Mouse (Mus musculus) hindbrain, embryonic 10.5 days (tissue): ENCODE measurements at regions not wholly inside any gene's neighbourhood (a gene's known extent, or its start where the extent isn't known, plus 50 kb on each side); places are given as distances from the start of the nearest gene placed in this dataset.
A peak's percentile ranks its signal among the peaks of the same experiment; 100 is the strongest.

Experiments used
- DNase-seq: peaks from one replicate; pipeline ENCODE4 v3.0.0-alpha.2; 2017; ENCODE audit warnings: low spot score
- H3K27ac ChIP-seq: fragments of 300-500 bp; sonication (generic); 2 replicates; pipeline ENCODE4 v1.5.1; 2016; ENCODE audit warnings: mild to moderate bottlenecking, moderate library complexity
- H3K27me3 ChIP-seq: fragments of 300-500 bp; sonication (generic); 2 replicates; pipeline ENCODE4 v1.6.1; 2016; ENCODE audit warnings: mild to moderate bottlenecking; ENCODE audit not compliant: poor library complexity, insufficient read depth, severe bottlenecking
- H3K36me3 ChIP-seq: fragments of 300-500 bp; sonication (generic); 2 replicates; pipeline ENCODE4 v1.6.1; 2016; ENCODE audit warnings: mild to moderate bottlenecking, moderate library complexity
- H3K4me1 ChIP-seq: fragments of 300-500 bp; sonication (generic); replicated peaks from 2 replicates; pipeline ENCODE4 v1.6.1; 2016; ENCODE audit warnings: mild to moderate bottlenecking
- H3K4me3 ChIP-seq: fragments of 300-500 bp; sonication (generic); 2 replicates; pipeline ENCODE4 v1.5.1; 2016; ENCODE audit warnings: mild to moderate bottlenecking, moderate library complexity
- H3K9me3 ChIP-seq: fragments of 300-500 bp; sonication (generic); 2 replicates; pipeline ENCODE4 v1.6.1; 2016; ENCODE audit warnings: mild to moderate bottlenecking, moderate library complexity
- whole genome bisulfite sequencing: fragments of 180-500 bp; shearing (Covaris S2); methylation state at CpG from one replicate; pipeline ENCODE4 v1.1.7; 2016; 5-methylcytosine and 5-hydroxymethylcytosine counted together

DNA sequence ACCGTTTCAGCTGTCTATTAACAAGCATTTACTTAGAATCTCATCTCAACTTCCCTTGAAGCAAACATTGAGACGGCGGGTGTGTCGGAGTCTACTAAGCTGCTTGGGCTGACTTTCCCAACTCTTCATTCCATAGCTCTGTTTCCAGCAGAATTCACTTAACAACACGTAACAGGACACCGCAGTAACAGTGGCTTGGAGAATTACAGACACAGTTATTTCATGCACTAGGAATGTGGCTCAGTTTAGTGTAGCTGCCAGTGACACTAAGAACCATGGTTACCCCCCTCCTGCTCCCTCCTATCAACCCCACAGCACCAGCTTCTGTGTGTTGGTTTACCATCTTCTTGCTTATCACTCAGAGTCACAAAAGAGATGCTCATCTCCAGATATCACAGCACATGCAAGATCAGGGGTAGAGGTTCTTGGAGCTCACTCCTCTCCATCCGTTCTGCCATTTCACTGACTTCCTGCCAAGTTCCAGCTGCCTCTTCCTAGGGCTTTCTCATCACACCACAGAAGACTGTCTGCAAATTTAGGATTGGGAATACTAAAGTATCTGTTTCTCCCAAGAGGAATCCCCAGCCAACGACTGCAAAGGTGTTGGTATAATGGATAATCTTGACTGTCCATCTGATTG lies 90.7 kb downstream of the Banf2 start:
- no peak overlapping the region for H3K27ac ChIP-seq
- H3K9me3 ChIP-seq: no peaks in the 10 kb centered on the region
- peaks cover 9% of the 10 kb centered on the region; the same call in 1 of the 2 replicates for H3K4me1 ChIP-seq
- no peak for DNase-seq
- H3K36me3 ChIP-seq: no peaks in the 10 kb centered on the region
- H3K4me3 ChIP-seq: no peak overlapping the region
- WGBS: 82% methylated on average over 8 of the region's 8 CpGs
- H3K27me3 ChIP-seq: no peaks in the 10 kb centered on the region

DNA sequence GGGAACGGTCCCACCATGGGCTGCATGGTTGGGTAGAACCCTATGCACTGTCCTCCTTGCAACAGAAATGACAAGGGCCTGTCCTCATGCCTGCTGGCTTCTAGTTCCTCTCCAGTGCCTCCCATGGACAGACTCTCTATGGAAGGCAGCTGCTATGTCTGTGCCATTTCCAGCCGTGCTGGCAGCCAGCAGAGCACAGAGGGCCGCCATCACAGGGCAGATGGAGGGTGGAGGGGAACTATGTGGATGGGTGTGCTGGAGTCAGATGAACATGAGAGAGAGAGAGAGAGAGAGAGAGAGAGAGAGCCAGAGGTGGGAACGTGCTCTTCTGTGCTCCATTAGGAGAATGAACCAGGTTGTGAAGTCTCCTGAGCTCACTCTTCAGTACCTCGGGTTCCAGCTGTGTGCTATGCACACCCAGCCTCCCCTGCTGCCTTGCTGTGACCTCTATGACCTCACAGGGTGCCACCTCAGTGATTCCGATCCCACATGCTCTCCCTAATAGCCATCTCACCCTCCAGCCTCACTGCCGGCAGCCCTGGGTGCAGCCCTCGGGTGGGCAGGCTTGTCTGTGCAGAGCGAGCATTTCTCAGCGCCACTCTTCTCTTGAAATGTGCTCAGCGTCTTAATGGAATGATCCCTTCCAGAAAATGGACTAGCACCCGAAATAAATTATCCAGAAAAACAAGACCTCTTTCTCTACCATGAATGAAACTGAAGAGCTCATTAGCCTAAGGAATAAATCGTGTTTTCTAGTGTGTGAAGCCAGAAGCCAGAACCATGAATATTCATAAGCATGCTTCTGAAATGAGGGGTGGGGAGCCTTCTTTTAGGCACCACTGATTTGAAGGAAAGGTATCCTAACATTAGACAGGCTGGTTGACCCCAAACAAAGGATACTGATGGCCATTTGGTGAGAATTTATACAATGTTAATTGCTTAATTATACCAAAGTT lies 94.5 kb downstream of the Banf2 start:
- Histone ChIP-seq H3K9me3 (no peaks in the 10 kb centered on the region), H3K4me3 (no peak overlapping the region), H3K36me3 (no peaks in the 10 kb centered on the region), H3K4me1 (peaks cover 9% of the 10 kb centered on the region; the same call in 1 of the 2 replicates), H3K27ac (no peak overlapping the region), H3K27me3 (no peaks in the 10 kb centered on the region)
- WGBS: 77% methylated on average over 13 of the region's 13 CpGs
- DNase-seq: no peak

DNA sequence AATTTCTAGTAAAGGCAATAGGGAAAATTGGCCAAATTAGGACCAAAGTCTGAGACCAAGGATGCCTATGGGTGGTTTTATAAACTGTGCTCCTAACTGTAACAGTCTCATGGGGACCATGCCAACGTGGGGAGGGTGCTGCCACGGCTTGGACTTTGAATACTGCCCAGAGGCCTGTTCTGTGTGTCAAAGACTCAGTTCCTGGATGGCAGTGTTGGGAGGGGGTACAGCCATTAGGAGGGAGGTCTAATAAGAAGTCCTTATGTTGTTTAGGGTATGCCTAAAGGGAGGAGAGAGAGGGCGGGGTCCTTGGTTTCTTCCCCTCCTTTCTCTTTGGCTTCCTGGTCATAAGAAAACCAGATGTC lies 95.2 kb downstream of the Banf2 start:
- H3K27ac ChIP-seq: no peak overlapping the region
- H3K36me3 ChIP-seq: no peaks in the 10 kb centered on the region
- no peak for DNase-seq
- H3K4me1 ChIP-seq: peaks cover 9% of the 10 kb centered on the region; the same call in 1 of the 2 replicates
- no peaks in the 10 kb centered on the region for H3K9me3 ChIP-seq
- H3K4me3 ChIP-seq: no peak overlapping the region
- no peaks in the 10 kb centered on the region for H3K27me3 ChIP-seq
- WGBS: 88% methylated on average over 3 of the region's 3 CpGs

DNA sequence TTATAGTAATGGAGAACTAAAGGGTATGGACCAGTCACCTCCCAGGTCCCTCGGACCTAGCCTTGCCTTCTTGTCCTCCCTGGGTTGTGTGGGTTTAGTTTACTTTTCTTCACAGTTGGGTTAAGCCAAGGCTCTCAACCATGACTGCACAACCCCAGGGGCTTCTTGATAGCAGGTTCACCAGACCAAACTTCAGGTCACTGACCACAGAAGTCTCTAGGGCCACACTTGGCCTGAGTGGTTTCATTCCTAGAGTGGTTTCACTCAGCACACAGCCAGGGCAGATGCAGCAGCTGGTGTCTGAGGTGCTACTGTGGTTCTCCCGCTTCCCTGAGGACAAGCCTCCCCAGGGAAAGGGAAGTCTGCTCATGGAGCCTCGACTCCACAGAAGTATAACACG lies 95.7 kb downstream of the Banf2 start:
- H3K36me3 ChIP-seq: no peaks in the 10 kb centered on the region
- H3K27ac ChIP-seq: no peak overlapping the region
- peaks cover 8% of the 10 kb centered on the region; the same call in 1 of the 2 replicates for H3K4me1 ChIP-seq
- H3K4me3 ChIP-seq: no peak overlapping the region
- DNase-seq: no peak
- 86% methylated on average over 4 of the region's 4 CpGs for WGBS
- H3K9me3 ChIP-seq: 0 out of 2 replicates have a peak, but pooled peaks cover 2% of the 10 kb centered on the region
- no peaks in the 10 kb centered on the region for H3K27me3 ChIP-seq

DNA sequence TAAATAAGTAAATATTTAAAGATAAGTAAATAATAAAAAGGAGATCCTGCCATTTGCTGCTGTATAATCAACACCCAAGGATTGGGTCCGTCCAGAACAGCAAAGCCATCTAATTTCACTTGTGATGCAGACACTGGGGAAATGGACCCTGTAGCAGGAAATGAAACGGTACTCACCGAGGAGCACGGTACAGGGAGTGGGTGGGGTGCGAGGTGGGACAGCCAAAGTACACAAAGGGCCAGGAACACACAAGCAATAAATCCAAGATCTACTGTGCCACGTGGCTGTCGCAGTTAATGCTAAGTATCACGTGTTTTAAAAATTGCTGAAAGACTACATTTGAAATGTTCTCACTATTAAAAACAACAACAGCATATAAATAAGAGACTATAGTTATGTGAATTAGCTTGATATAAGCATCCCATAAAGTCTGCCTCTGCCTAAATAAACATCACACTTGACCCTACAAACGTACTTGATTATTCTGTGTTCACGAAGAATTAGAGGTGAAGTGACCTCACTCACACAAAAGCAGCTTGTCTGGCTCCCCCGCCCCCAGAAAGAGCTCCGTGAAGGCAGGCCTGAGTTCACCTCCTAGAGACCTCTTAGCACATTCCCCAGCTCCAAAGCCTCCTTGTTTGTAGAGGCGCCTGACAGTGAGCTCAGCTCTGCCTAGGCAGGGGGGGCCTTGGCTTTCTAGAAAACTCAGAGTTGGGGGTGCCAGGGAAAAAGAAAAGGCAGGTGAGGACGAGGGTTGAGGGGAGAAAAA lies 101.1 kb downstream of the Banf2 start:
- H3K27me3 ChIP-seq: no peaks in the 10 kb centered on the region
- no peak for DNase-seq
- 0 out of 2 replicates have a peak, but pooled peaks cover 2% of the 10 kb centered on the region for H3K9me3 ChIP-seq
- no peak overlapping the region for H3K4me3 ChIP-seq
- peak overlapping the region; percentile 56 for H3K27ac ChIP-seq
- H3K4me1 ChIP-seq: peaks cover 10% of the 10 kb centered on the region
- H3K36me3 ChIP-seq: no peaks in the 10 kb centered on the region
- WGBS: 65% methylated on average over 14 of the region's 14 CpGs

DNA sequence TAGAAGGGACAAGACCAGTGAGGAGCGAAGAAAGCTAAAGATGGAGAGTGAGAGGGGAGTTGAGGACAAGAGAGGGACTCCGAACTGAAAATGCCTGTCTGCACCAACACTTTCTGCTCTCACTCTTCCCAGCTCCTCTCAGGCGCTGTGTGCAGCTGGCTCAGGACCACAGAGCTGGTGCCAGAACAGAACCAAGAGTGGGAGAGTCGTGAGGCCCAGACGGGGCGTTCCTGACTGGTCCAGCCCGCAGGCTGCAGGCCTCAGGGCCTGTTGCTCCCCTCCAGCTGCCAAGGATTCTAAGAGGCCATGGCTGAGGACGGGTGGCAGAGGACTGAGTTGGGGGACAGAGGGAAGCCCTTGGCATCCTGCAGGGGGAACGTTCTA lies 101.7 kb downstream of the Banf2 start:
- H3K9me3 ChIP-seq: 0 out of 2 replicates have a peak, but pooled peaks cover 2% of the 10 kb centered on the region
- H3K36me3 ChIP-seq: no peaks in the 10 kb centered on the region
- H3K27ac ChIP-seq: peak overlapping the region; percentile 60; the same call in 1 of the 2 replicates
- H3K4me1 ChIP-seq: peaks cover 14% of the 10 kb centered on the region
- WGBS: 77% methylated on average over 9 of the region's 9 CpGs
- H3K4me3 ChIP-seq: no peak overlapping the region
- DNase-seq: no peak
- no peaks in the 10 kb centered on the region for H3K27me3 ChIP-seq

DNA sequence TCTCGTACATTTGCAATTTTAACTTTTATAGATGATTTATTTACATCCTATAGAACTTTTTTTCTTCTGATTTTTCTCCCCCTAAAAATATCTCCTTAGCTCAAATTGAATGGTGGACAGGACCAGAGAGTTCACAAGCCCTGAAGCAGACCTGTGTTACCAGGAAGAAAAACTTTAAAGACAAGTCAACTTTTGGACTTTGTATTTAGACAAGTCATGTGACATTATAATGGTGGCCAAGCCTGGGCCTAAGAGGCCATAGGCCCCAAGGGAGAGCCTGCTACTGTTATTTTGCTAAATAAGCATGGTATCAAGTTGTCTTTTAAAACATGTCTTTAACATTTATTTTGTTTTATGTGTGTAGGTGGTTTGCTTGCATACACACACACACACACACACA lies 102.7 kb downstream of the Banf2 start:
- H3K4me1 ChIP-seq: peaks cover 16% of the 10 kb centered on the region
- no peak for DNase-seq
- H3K27ac ChIP-seq: no peak overlapping the region
- H3K4me3 ChIP-seq: no peak overlapping the region
- H3K36me3 ChIP-seq: no peaks in the 10 kb centered on the region
- no peaks in the 10 kb centered on the region for H3K27me3 ChIP-seq
- H3K9me3 ChIP-seq: 0 out of 2 replicates have a peak, but pooled peaks cover 2% of the 10 kb centered on the region
- 94% methylated on average over 1 of the region's 1 CpGs for WGBS

DNA sequence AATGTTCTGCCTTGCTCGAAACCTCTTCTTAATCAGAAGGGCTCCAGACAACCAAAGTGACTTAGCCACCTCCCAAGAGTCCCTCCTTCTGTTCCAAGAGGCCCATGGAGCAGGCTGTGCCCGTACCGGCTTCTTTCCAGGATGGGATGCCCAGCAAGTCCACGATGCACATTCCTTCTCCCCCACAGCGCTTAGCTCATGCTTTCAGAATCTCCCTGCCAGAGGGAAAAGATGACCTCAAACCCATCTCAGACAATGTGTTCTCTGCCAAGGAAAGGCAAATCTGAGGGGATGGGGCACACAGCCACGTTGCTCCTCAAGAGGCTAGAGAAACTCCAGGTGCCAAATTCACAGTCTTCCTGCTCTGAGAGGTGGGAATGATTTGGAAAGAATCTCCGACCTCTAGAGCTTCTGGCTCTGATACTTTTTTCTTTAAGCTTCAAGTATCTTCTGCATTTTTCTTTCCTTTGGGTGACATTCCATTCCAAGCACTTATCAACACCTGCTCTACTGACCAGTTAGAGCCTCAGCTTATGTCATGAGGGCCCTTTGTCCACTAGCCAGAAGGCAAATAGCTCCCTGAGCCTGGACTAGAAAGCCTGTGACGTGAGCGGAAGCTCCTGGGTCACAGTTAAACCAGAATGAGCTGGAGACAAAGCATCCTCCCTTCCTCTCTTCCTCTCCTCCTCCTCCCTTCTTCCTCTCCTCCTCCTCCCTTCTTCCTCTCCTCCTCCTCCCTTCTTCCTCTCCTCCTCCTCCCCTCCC lies 110.9 kb downstream of the Banf2 start:
- Histone ChIP-seq H3K4me3 (no peak overlapping the region), H3K4me1 (peaks cover 6% of the 10 kb centered on the region), H3K27me3 (no peaks in the 10 kb centered on the region), H3K36me3 (no peaks in the 10 kb centered on the region), H3K27ac (no peak overlapping the region), H3K9me3 (no peaks in the 10 kb centered on the region)
- 84% methylated on average over 9 of the region's 9 CpGs for WGBS
- DNase-seq: no peak

DNA sequence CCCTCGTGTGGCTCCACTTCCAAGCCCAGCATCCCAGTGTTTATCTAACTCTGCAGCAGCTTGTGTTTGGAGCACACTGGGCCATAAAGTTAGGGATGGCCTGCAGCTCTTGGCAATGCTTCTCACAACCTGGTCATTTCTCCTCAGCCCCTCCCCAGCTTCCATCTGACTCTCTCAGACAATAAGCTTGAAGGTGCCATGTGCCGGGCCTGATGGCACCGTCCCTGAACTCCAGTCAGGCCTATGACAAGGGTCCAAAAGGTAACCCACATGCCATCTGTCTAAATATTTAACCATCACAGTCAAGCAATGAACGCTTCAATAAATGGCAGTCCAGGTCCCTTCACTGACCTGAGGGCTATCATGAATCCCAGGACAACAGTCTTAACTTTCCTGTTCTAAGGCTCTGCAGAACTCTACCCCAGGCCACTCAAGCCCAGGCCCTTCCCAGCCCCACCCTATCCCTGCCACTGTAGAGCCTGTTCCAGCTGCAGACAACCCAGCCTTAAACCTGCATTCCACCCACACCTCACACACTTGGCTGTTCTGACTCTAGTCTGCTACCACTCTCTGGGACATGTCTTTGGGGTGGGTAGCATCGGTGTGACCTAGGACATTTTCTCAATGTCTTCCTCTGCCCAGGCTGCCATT lies 111.8 kb downstream of the Banf2 start:
- Histone ChIP-seq H3K36me3 (no peaks in the 10 kb centered on the region), H3K4me3 (no peak overlapping the region), H3K27me3 (no peaks in the 10 kb centered on the region), H3K4me1 (peaks cover under 1% of the 10 kb centered on the region), H3K27ac (no peak overlapping the region), H3K9me3 (no peaks in the 10 kb centered on the region)
- no peak for DNase-seq
- WGBS: 88% methylated on average over 5 of the region's 5 CpGs

DNA sequence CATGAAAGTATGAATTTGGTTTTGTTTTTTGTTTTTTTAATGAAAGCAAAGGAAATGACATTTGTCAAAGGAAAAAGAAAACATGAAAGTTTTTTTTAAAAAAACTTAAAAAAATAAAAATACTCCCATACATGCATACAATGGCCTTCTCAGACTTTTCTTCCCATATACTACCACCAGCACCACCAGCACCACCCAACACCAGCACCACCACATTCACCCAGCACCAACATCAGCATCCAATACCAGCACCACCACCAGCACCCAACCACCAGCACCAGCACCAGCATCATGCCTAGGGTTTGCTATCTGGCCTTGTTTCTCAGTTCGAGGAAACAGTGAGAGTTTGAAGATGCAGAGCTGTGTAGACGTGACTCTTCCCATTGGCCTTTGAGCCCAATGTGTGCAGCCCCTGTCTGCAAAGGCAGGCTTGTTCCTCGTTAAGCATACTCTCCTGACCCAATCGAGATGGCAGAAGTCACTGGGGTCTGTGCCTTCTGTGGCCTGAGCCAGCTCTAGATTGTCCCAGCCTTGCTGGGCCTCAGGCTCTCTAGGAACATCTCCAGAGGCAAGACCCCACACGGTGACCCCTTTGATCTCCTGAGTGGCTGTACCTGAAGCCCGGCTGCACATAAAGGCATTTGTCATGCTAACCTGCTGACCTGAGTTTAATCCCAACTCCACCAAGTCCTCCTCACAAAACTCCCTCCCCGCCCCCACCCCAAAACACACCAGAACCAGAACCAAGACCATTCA lies 113.8 kb upstream of the Mgme1 start:
- H3K27ac ChIP-seq: no peak overlapping the region
- H3K4me1 ChIP-seq: peaks cover 30% of the 10 kb centered on the region
- WGBS: 17% methylated on average over 7 of the region's 7 CpGs

DNA sequence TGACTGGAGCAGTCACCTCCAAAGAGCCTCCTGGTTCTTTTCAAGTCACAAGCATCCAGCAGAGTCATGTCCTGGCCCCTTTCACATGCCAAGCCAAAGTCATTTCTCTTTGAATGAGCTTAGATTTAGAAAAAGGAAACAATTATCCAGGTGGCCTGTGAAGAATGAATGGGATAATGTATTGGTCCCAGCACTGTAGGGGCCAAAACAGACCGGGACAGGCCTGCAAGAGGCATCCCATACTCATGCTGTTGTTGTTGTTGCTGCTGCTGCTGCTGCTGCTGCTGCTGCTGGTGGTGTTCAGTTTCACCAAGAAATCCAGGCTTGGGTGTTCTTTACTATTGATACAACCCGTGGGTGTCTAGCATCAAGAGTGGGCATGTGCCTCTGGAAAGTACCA lies 113.1 kb upstream of the Mgme1 start:
- Histone ChIP-seq H3K27ac (no peak overlapping the region), H3K36me3 (no peaks in the 10 kb centered on the region), H3K4me3 (no peak overlapping the region), H3K27me3 (peaks cover 36% of the 10 kb centered on the region), H3K9me3 (no peaks in the 10 kb centered on the region), H3K4me1 (peaks cover 30% of the 10 kb centered on the region)
- no peak for DNase-seq
- 14% methylated on average over 2 of the region's 2 CpGs for WGBS

More for the DNA sequence above, 113.8 kb upstream of the Mgme1 start:
- Histone ChIP-seq H3K9me3 (no peaks in the 10 kb centered on the region), H3K27me3 (peaks cover 34% of the 10 kb centered on the region), H3K36me3 (no peaks in the 10 kb centered on the region), H3K4me3 (no peak overlapping the region)
- no peak for DNase-seq
